Mouse (Mus musculus) hindbrain, embryonic 14.5 days (tissue): Measurements from ENCODE around the gene Tmem62. TPM values are rescaled to one million over a fixed set of nuclear protein-coding genes. Genes with fewer than 3 reads are reported as not detected.
A peak's percentile ranks its signal among the peaks of the same experiment; 100 is the strongest.

ENCODE experiments used
- ATAC-seq: fragments of 200-750 bp; cut with Nextera tagmentation; 2 replicates; pipeline ENCODE4 v1.8.0; 2017; ENCODE audit warnings: moderate number of reproducible peaks, mild to moderate bottlenecking, moderate TSS enrichment, moderate library complexity; ENCODE audit not compliant: low FRiP score
- DNase-seq: peaks from one replicate; pipeline ENCODE4 v3.0.0-alpha.2; 2015; ENCODE audit warnings: low spot score
- H3K27ac ChIP-seq: fragments of 300-500 bp; sonication (generic); 2 replicates; pipeline ENCODE4 v1.5.1; 2014; ENCODE audit warnings: mild to moderate bottlenecking, moderate library complexity
- H3K27me3 ChIP-seq: fragments of 300-500 bp; sonication (generic); 2 replicates; pipeline ENCODE4 v1.6.1; 2014; ENCODE audit warnings: mild to moderate bottlenecking, low read length, mixed read lengths; ENCODE audit not compliant: control insufficient read depth, insufficient read depth
- H3K36me3 ChIP-seq: fragments of 300-500 bp; sonication (generic); replicated peaks from 2 replicates; pipeline ENCODE4 v1.6.1; 2014; ENCODE audit not compliant: control insufficient read depth, insufficient read depth
- H3K4me1 ChIP-seq: fragments of 300-500 bp; sonication (generic); replicated peaks from 2 replicates; pipeline ENCODE4 v1.6.1; 2014; ENCODE audit warnings: antibody characterized with exemption, low read length, mixed read lengths; ENCODE audit not compliant: control insufficient read depth, insufficient read depth
- H3K4me2 ChIP-seq: fragments of 300-500 bp; sonication (generic); replicated peaks from 2 replicates; pipeline ENCODE4 v1.6.1; 2014; ENCODE audit warnings: mild to moderate bottlenecking, moderate library complexity
- H3K4me3 ChIP-seq: fragments of 300-500 bp; sonication (generic); replicated peaks from 2 replicates; pipeline ENCODE4 v1.5.1; 2014; ENCODE audit warnings: mild to moderate bottlenecking, low read length
- H3K9ac ChIP-seq: fragments of 300-500 bp; sonication (generic); 2 replicates; pipeline ENCODE4 v1.6.1; 2014
- H3K9me3 ChIP-seq: fragments of 300-500 bp; sonication (generic); 2 replicates; pipeline ENCODE4 v1.6.1; 2016; ENCODE audit warnings: low read length; ENCODE audit not compliant: control insufficient read depth
- WGBS: fragments of 180-500 bp; shearing (Covaris S2); extraction: QIAGEN DNeasy Blood & Tissue Kit; methylation state at CpG from one replicate; pipeline ENCODE4 v1.1.7; 2014; 5-methylcytosine and 5-hydroxymethylcytosine counted together
- polyA plus RNA-seq: library from polyadenylated mRNA; unstranded; fragments of >200 nt; fragmentation: Nextera tagmentation; extraction: Ambion mirVana; gene quantifications from 2 replicates; pipeline ENCODE4 v1.2.1, GENCODE M21; 2014

The Tmem62 gene
- polyA plus RNA-seq, 1 experiment from 2014 or later: 18.5 TPM

DNA sequence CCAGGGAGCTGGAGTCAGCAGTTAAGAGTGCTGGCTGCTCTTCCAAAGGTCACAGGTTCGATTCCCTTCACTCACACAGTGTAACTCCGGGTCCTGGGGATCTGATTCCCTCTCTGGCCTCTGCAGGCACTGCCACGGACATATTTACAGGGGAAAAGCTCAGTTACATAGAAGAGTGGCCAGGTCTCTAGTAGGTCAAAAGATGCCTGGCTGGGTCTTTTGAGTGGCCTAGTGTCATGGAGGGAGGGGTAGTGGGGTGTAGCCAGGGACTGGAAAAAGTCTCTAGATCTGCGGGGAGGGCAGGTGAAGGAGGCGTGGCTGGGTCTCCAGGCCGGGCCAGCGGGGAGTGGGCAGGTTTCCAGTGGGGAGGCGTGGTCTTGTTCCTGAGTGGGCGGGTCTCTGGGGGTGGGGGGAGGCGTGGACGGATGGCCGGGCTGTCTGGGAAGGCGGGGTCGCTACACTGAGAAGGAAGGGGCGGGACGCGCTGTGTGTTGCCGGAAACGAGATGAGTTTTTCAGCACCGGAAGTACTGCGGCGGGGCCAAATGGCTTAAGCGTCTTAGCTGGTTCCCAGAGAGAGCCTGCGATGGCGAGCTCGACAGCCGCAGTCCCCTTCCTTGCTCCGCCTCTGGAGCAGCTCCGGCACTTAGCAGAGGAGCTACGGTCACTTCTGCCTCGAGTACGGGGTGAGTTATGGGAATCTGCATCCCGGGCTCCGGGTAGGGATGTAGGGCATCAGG is 31.3 kb downstream of the Tmem62 start, which contains the start of gene Ccndbp1:
Ccndbp1 (plus strand) TSS at position 479 of the 739 bp plus-strand sequence.
- H3K4me2 ChIP-seq: peak within 1 kb of the TSS; percentile 65
- no peak within 1 kb of the TSS for H3K27ac ChIP-seq
- no peaks in the 10 kb centered on the region for H3K27me3 ChIP-seq
- peaks cover 10% of the 10 kb centered on the region for H3K4me1 ChIP-seq
- peak; percentile 89 for DNase-seq
- peaks cover 31% of the 10 kb centered on the region for H3K36me3 ChIP-seq
- ATAC-seq: peak; percentile 96
- peak within 1 kb of the TSS; percentile 63 for H3K4me3 ChIP-seq
- 1% methylated on average over 34 of the region's 34 CpGs for WGBS
- H3K9me3 ChIP-seq: no peaks in the 10 kb centered on the region
- H3K9ac ChIP-seq: peak within 1 kb of the TSS; percentile 71

DNA sequence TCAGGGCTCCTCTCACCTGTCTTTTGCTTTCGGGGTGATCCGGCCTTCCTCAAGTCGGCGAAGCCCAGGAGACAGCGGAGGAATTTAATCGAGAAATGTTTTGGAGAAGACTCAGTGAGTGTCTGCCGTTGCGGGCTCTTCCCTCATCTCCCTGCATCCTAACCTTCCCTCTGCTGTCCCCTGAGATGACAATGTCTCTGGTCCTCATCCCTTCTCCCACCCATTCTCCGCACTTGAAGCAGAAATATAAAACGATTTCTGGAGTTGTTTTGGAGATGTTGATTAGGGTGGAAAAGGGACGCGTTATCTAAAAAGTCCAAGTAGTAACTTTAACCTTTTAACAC is 31.8 kb downstream of the Tmem62 start:
- DNase-seq: no peak
- no peaks in the 10 kb centered on the region for H3K9me3 ChIP-seq
- H3K9ac ChIP-seq: peak overlapping the region; percentile 71
- no peaks in the 10 kb centered on the region for H3K27me3 ChIP-seq
- ATAC-seq: peak; percentile 33; the same call in 1 of the 2 replicates
- no peak overlapping the region for H3K27ac ChIP-seq
- H3K4me2 ChIP-seq: peak overlapping the region; percentile 65
- H3K4me3 ChIP-seq: peak overlapping the region; percentile 63
- under 1% methylated on average over 12 of the region's 12 CpGs for WGBS
- H3K4me1 ChIP-seq: peaks cover 10% of the 10 kb centered on the region
- peaks cover 36% of the 10 kb centered on the region for H3K36me3 ChIP-seq

- Histone ChIP-seq H3K27me3 (no peaks in the 10 kb centered on the region), H3K4me1 (peaks cover 10% of the 10 kb centered on the region), H3K9ac (peak overlapping the region; percentile 71), H3K27ac (no peak overlapping the region), H3K36me3 (peaks cover 42% of the 10 kb centered on the region), H3K4me3 (peak overlapping the region; percentile 63), H3K9me3 (no peaks in the 10 kb centered on the region), H3K4me2 (peak overlapping the region; percentile 65)
- 27% methylated on average over 5 of the region's 5 CpGs for WGBS
- no peak for DNase-seq
- ATAC-seq: no peak
These were observed 32.4 kb downstream of the Tmem62 start for GRCm38 (mm10) chr2:121009071-121009677.

DNA sequence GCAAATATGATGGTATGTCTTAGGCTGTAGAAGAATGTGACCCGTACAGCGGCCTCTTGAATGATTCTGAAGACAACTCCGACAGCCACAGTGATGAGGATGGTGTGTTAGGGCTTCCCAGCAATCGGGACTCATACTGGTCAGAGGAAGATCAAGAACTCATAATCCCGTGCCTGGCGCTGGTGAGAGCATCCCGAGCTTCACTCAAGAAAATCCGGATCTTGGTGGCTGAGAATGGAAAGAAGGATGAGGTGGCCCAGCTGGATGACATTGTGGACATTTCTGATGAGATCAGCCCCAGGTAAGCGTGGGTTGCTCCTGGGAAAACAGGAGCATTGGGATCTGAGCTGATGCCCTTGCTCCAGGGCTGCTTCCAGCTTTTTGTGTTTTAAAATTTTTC is 35.9 kb downstream of the Tmem62 start:
- Histone ChIP-seq H3K9me3 (no peaks in the 10 kb centered on the region), H3K4me3 (no peak overlapping the region), H3K4me1 (peaks cover 10% of the 10 kb centered on the region), H3K27ac (no peak overlapping the region), H3K4me2 (no peak overlapping the region), H3K36me3 (peaks cover 75% of the 10 kb centered on the region), H3K9ac (no peak overlapping the region), H3K27me3 (no peaks in the 10 kb centered on the region)
- 93% methylated on average over 9 of the region's 9 CpGs for WGBS
- DNase-seq (no peak), ATAC-seq (no peak)

DNA sequence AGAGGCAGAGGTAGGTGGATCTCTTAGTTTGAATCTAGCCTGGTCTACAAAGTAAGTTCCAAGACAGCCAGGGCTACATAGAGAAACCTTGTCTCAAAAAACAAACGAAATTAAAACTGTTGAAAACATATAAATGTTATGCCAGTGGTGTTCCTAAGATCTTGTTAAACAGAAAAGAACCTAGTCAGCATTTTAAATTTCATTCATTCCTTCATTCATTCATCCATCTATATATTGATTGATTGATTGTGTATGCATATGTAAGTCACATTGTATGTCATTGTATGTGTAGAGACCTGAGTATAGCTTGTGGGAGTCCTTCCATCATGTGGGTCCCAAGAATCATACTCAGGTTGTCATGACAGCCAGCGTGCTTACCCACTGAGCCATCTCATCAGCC is 38.7 kb downstream of the Tmem62 start:
- 91% methylated on average over 2 of the region's 2 CpGs for WGBS
- H3K36me3 ChIP-seq: peaks cover 72% of the 10 kb centered on the region

GRCm38 (mm10) chr2:121016226-121016625 is 39.4 kb downstream of the Tmem62 start:
- H3K36me3 ChIP-seq: peaks cover 67% of the 10 kb centered on the region
- H3K27me3 ChIP-seq: no peaks in the 10 kb centered on the region
- H3K4me1 ChIP-seq: no peaks in the 10 kb centered on the region
- H3K9me3 ChIP-seq: no peaks in the 10 kb centered on the region
- no peak overlapping the region for H3K27ac ChIP-seq
- WGBS: 85% methylated on average over 9 of the region's 9 CpGs
- no peak overlapping the region for H3K4me3 ChIP-seq
- no peak overlapping the region for H3K4me2 ChIP-seq
- H3K9ac ChIP-seq: no peak overlapping the region
- no peak for DNase-seq
- no peak for ATAC-seq

More for the DNA sequence above, 38.7 kb downstream of the Tmem62 start:
- ATAC-seq: no peak
- Histone ChIP-seq H3K27me3 (no peaks in the 10 kb centered on the region), H3K9me3 (no peaks in the 10 kb centered on the region), H3K4me3 (no peak overlapping the region), H3K4me1 (no peaks in the 10 kb centered on the region), H3K9ac (no peak overlapping the region), H3K27ac (no peak overlapping the region), H3K4me2 (no peak overlapping the region)
- DNase-seq: no peak

- no peak for ATAC-seq
- H3K4me3 ChIP-seq: no peak overlapping the region
- no peak overlapping the region for H3K4me2 ChIP-seq
- no peaks in the 10 kb centered on the region for H3K9me3 ChIP-seq
- DNase-seq: no peak
- H3K27me3 ChIP-seq: no peaks in the 10 kb centered on the region
- 96% methylated on average over 1 of the region's 1 CpGs for WGBS
- peaks cover 58% of the 10 kb centered on the region for H3K36me3 ChIP-seq
- no peaks in the 10 kb centered on the region for H3K4me1 ChIP-seq
- no peak overlapping the region for H3K27ac ChIP-seq
- no peak overlapping the region for H3K9ac ChIP-seq
These were observed 40.3 kb downstream of the Tmem62 start for GRCm38 (mm10) chr2:121017151-121017550.

DNA sequence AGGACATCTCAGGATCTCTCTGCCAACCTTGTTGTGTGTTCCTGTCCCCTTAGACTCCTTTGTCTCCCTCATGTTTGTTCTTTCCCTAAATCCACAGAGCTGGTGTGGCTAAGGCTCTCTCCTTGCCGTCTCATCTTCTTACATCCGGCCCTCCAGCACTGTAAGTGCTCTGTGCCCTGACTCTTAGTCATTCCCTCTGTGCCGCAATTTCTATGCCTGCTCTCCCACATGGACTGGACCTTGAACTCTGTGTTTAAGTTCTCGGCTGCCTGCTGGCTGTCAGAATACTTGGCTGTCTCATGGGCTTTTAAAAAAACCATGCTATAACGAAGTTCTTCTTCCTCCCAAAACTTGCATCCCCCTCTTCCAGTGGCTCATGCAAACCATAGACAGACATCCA is 46.1 kb downstream of the Tmem62 start:
- ATAC-seq (no peak), DNase-seq (no peak)
- H3K9me3 ChIP-seq: no peaks in the 10 kb centered on the region
- no peak overlapping the region for H3K4me3 ChIP-seq
- H3K36me3 ChIP-seq: peaks cover 2% of the 10 kb centered on the region
- no peak overlapping the region for H3K27ac ChIP-seq
- no peaks in the 10 kb centered on the region for H3K4me1 ChIP-seq
- H3K9ac ChIP-seq: no peak overlapping the region
- WGBS: 76% methylated on average over 5 of the region's 5 CpGs
- H3K4me2 ChIP-seq: no peak overlapping the region
- no peaks in the 10 kb centered on the region for H3K27me3 ChIP-seq

GRCm38 (mm10) chr2:121036733-121037341 is 60.0 kb downstream of the Tmem62 start, which contains the start of gene Epb42:
TSS of gene Epb42 (minus strand) at chr2:121037072.
- no peaks in the 10 kb centered on the region for H3K4me1 ChIP-seq
- 75% methylated on average over 5 of the region's 5 CpGs for WGBS
- DNase-seq (no peak), ATAC-seq (no peak)
- H3K27ac ChIP-seq: no peak within 1 kb of the TSS
- no peak within 1 kb of the TSS for H3K4me2 ChIP-seq
- H3K4me3 ChIP-seq: no peak within 1 kb of the TSS
- H3K27me3 ChIP-seq: no peaks in the 10 kb centered on the region
- no peaks in the 10 kb centered on the region for H3K9me3 ChIP-seq
- H3K9ac ChIP-seq: no peak within 1 kb of the TSS
- no peaks in the 10 kb centered on the region for H3K36me3 ChIP-seq
